Mouse (Mus musculus): ENCODE data around the gene Tmem87b.

The Tmem87b gene

DNA sequence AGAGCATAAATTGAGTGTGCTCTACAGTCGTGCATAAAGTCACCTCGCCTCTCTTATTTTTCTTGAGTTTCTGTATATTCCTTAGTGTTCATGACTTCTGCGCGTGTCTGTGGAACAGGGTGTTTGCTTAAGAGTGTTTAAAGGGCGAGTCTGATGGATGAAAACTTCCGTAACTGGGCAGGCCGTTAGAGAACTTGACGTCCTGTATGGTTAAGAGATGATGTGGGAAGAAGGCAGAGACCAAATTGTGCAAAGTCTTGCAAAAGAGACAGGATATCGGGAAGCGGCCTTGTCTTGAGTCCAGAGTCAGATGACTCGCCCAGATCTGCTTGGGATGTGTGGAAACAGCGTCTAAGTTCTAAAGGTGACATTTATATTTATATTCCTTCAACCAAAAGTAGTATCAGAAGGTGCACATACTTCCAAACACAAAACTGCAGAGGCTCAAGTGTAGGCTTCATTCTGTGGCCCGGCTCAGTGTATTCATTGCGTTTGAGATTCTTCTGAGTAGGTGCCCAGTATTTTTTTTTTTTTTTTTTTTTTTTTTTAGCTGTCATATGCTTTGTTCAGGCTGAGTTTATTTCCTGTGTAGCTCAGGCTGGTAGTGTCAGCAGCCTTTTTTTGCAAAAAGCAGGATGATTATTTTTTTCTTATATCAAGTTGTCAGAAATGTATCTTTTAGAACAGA lies 1.2 kb downstream of the Tmem87b start:
- no peak for DNase-seq (ENCODE audit: low read depth, low spot score)

GRCm38 (mm10) chr2:128820631-128821030 lies 2.7 kb downstream of the Tmem87b start:
- no peak for DNase-seq (ENCODE audit: low read depth, low spot score)

DNA sequence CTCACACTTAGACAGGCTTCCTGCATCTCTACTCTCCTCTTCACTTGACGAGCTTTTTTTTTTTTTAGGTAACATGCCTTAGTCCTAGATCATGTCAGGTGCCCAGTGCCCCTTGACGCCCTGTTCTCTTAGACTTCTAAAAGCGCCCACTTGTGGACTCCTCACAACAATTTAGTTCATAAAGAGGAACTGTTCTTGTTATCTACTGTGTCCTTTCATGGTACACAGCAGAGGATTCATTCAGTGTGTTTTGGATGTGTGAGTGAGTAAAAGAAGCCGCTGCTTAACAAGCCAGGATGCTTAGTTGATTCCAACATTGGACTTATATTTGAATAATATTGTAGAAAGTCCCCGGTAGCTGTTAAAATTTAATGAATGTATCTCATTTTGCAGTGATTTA lies 6.0 kb downstream of the Tmem87b start:
- DNase-seq (ENCODE audit: low read depth, low spot score) = no peak

DNA sequence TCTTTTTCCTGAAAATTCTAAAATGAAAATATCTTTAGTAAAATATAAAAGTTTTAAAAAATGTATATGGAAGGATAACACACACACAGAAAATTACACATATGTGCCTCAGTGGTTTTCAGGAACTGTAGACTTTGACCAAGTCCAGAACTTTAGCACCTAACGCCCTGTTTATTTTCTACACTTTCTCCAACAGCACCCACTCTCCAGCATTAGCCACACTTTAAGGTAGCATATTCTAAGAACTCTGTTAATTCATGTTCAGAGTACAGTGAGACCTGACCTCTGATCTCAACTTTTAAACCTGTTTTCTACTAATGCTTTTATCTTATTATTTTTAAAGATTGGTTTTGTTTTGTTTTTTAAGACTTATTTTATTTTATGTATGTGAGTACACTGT lies 9.9 kb downstream of the Tmem87b start:
- no peak for DNase-seq (ENCODE audit: low read depth, low spot score)

DNA sequence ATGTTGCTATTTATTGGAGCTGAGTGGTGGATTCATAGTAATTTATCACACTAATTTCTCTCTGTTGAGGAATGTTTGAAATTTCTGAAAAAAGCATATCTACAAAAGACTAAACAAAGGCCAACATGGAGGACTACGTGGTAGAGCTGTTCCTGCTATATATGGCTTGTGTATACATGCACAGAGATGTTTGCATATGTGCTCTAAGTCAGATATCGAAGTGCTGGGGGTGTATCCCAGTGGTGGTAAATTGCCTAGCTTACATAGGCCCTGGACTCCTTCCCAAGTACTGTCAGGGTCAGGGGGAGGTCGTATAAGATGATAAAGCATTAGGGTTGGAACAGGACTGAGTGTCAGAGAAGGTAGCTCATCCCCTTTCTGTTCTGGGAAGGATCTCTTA lies 14.7 kb downstream of the Tmem87b start:
- no peak for DNase-seq (ENCODE audit: low read depth, low spot score)

GRCm38 (mm10) chr2:128833035-128833434 lies 15.1 kb downstream of the Tmem87b start:
- DNase-seq (ENCODE audit: low read depth, low spot score) = no peak

- DNase-seq (ENCODE audit: low read depth, low spot score) = no peak
Observed at GRCm38 (mm10) chr2:128833435-128833834, 15.5 kb downstream of the Tmem87b start.

GRCm38 (mm10) chr2:128837531-128837930 lies 19.6 kb downstream of the Tmem87b start:
- no peak for DNase-seq (ENCODE audit: low read depth, low spot score)

DNA sequence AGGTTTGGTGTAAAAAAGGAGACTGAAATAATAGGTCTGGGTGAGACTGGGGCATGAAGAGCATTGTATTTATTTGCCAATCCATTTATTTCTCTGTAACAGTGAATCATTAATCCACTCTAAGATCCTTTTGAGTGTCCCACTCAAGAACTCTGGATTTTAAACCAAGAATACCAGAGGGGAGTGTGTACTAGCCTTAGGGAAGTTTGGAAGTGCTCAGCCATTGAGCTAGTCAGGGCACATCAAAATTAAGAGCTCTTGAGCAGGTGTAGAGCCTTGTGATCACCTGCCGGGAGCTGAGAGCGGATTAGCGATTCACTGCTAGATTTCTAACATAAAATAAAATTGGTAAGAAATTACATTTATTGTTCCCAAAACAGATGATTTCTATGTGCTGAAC lies 20.7 kb downstream of the Tmem87b start:
- no peak for DNase-seq (ENCODE audit: low read depth, low spot score)

DNA sequence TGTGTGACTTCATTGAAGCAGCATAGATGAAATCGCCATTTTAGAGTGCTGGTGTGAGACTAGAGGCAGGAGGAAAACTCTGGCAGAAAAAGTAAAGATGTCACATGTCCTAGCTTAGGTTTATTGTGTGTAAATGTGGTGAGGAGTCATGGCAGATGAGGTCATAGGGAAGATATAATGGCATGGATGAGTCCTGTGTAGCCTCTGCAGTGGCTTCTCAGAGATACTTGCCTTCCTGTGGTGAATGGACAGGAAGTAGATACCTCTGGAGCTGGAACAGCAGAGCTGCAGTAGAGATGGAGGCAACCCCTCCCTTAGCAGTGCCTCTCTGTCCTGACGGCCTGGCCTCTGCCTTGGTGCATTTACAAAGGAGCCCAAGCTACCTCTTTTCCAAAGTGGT lies 21.6 kb downstream of the Tmem87b start:
- DNase-seq (ENCODE audit: low read depth, low spot score) = no peak

GRCm38 (mm10) chr2:128842437-128842836 lies 24.5 kb downstream of the Tmem87b start:
- DNase-seq (ENCODE audit: low read depth, low spot score) = no peak

DNA sequence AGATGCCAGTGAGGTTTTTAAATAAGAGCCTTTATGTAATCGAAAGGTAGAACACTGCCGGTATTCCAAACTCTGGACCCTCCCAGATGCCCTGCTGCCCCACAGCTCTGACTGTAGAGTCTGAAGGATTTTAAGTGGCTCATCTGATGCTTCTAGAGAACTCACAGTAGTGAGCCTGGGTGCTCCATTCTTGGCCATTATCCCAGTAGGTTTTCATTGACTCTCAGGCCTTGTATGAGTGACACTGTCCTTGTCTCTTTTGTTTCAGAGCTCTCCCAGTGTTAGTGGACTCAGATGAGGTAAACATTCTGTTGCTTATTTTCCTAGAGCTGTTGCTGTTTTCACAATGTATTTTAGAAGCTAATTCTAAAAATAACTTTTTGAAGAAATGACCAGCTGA lies 32.1 kb downstream of the Tmem87b start:
- no peak for DNase-seq (ENCODE audit: low read depth, low spot score)

DNA sequence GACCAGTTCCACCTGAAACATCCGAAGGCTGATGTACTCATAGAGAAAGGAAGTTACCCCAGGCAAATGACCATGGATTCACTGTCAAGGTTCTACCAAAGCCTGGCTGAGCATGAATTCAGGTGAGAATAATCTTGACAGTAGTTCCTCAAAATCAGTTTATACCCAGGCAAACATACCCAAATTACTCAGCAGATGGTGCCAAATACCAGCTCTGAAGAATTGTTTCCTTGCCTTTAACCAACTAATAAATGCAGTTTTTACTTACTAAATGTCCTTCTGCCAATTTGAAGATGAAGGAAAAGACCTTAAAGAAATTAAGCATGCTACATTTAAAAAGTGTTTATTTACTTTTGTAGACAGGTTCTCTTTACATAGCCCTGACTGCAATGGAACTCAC lies 38.8 kb downstream of the Tmem87b start:
- no peak for DNase-seq (ENCODE audit: low read depth, low spot score)

DNA sequence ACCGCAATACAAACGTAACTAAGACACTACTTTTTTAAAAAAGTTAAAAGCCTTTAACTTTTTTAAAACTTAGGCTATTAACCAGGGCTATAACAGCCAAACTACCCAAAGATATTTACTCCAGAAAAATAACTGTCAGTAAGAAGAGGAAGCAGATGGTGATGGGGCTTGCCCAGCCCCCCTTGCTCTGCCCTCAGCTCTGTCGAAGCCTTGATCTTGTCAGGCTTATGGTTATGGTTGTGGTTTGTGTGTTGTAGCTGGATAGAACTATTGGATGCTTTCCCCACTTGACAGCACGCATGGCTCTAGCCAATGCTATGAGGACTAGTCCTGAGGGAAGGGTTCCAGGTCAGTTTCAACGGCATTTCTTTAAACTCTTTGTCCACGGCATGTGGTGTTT lies 41.0 kb downstream of the Tmem87b start:
- no peak for DNase-seq (ENCODE audit: low read depth, low spot score)

DNA sequence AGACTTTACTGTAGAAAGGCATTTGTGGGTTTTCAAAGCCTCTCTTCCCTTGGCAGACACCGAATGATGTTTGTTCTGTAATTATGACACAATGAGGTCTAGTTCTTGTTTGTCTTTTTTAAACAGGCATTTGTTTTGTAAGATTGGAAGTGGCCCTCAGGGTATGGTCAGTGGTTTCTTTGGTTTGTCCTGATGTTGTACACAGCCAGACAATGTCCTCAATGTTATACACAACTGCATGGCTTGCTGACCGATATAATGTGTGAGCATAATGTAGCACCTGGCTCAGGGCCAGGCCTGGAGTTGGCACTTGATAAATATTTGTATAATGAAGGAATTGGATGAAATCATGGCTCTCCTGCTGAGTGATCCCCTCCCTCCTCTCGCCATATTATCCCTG lies 41.9 kb downstream of the Tmem87b start:
- DNase-seq (ENCODE audit: low read depth, low spot score) = no peak

- no peak for DNase-seq (ENCODE audit: low read depth, low spot score)
Observed at GRCm38 (mm10) chr2:128862636-128863035, 44.7 kb downstream of the Tmem87b start, which contains the start of gene Fbln7. Gene Fbln7 (plus strand): TSS chr2:128862981.

DNA sequence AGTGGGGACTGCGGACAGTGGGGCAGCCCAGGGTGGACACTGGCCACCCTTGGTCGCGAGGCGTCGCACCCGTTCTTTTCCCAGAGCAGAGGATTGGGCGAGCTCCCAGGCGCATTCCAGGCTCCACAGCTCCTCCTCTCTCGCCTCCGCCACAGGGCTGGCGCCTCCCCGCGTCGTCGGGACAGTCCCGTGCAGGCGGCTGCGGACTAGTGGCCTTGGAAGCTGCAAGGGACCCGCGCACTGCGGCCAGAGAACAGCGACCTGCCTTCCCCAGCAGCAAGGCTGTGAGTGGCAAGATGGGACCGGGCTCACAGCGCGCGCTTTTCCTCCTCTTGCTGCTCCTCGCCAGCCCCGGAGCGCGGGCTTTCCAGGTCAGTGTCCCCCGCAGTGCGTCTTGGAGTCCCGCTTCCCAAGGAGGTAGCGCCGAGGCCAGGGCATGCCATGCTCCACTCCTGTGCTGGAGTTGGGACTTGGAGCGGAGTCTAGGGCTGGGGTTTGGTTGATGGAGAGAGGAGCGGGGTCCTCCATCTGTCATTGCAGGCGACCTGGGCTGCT lies 45.9 kb downstream of the Tmem87b start:
- peak; percentile 67 for DNase-seq (ENCODE audit: low read depth, low spot score)

DNA sequence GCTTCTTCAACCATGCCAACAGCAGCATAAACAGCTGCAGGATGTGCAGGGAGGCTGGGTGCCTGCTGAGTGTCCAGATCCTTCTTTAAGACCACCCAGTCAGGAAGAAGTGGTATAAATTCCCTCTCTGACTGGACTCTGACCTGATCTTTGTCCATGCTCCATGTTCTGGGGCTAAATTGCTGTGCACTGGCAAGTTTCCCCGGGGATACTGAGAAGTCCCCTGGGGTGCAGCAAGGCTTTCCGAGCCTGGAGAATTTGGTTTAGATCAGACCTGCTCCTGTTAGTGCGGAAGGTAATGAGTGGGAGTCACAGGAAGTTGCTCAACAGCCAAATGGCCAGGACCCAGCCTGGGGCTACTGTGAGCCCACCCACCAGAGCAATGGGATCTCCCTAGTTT lies 47.1 kb downstream of the Tmem87b start:
- no peak for DNase-seq (ENCODE audit: low read depth, low spot score)

DNA sequence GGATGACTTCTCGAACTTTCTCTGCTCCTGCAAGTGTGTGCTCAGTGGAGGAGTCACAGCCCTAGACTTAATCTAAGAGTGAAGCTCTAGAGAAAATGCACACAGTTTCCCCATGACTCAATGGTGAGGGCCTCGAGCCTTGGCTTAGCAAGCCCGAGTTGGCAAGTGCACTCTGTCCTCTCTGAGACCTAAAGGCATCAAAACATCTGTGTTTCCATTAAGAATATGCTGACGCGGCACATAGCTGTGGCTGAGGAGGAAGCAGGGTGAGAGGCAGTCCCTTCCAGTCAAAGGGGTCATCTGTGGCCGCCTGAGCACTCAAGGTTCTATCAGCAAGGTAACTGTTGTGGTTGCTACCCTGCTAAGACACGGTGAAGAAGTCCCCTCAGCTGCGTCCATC lies 53.7 kb downstream of the Tmem87b start:
- DNase-seq (ENCODE audit: low read depth, low spot score) = no peak

DNA sequence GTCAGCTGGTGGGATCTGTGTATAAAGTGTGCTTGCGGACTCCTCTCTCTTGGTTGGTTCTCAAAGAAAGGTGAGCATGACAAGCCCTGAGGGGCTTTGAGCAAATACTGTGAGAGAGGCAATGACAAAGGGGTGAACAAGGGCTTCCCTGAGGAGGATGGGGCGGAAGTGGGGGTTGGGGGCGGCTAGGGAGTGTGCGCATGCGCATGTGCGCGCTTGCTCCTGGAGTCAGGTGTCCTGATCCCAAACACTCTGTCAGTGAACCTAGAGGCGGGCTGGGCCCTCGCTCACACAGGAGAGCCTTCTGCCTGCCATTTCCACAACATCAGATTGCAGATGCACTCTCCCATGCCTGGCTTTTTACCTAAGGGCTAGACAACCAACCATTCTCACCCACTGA lies 54.3 kb downstream of the Tmem87b start:
- peak; percentile 68 for DNase-seq (ENCODE audit: low read depth, low spot score)

- no peak for DNase-seq (ENCODE audit: low read depth, low spot score)
Observed at GRCm38 (mm10) chr2:128875526-128875925, 57.6 kb downstream of the Tmem87b start.

GRCm38 (mm10) chr2:128881236-128881635 lies 63.3 kb downstream of the Tmem87b start:
- peak; percentile 68 for DNase-seq (ENCODE audit: low read depth, low spot score)

GRCm38 (mm10) chr2:128885225-128885811 lies 67.4 kb downstream of the Tmem87b start:
- no peak for DNase-seq (ENCODE audit: low read depth, low spot score)

All from ZHBTc4 (cell line).